Mouse (Mus musculus) cerebellum, adult 2 months (tissue): ENCODE data around the gene Slc7a5.

Experiments used
- CTCF ChIP-seq: fragments of 200-500 bp; IDR thresholded peaks from 2 replicates; pipeline ENCODE4 v1.5.1; 2011; ENCODE audit warnings: low read depth, mild to moderate bottlenecking, control low read depth, low read length, moderate library complexity, borderline replicate concordance; ENCODE audit not compliant: insufficient read depth
- POLR2A ChIP-seq: fragments of 200-500 bp; IDR thresholded peaks from 2 replicates; pipeline ENCODE4 v1.6.1; 2011; ENCODE audit warnings: low read length, control low read depth, borderline replicate concordance; ENCODE audit not compliant: insufficient read depth

- no peak for TF ChIP-seq POLR2A
- no peak for TF ChIP-seq CTCF
Measured at GRCm38 (mm10) chr8:121857331-121857730, 50.2 kb downstream of the Slc7a5 start.
